Mouse (Mus musculus): ENCODE measurements around the gene Uimc1. TPM values are rescaled to one million over a fixed set of nuclear protein-coding genes. Genes with fewer than 3 reads are reported as not detected.

Uimc1 gene
- 0.61 and 1.5 TPM in 2 replicates for polyA plus RNA-seq (2012; rRNA removed)

GRCm38 (mm10) chr13:55099726-55100478 is at the start of gene Uimc1:
TSS of gene Uimc1 (minus strand) at chr13:55100300.
- Histone ChIP-seq H3K4me1 (ENCODE audit: control insufficient read depth, insufficient read depth, insufficient read length, low read length) (no peaks in the 10 kb centered on the region), H3K36me3 (ENCODE audit: control insufficient read depth, insufficient read depth, low read length) (no peaks in the 10 kb centered on the region), H3K27ac (ENCODE audit: insufficient read depth, low read depth, low read length) (peak within 1 kb of the TSS; percentile 47), H3K4me3 (ENCODE audit: low read depth, low read length) (peak within 1 kb of the TSS; percentile 86), H3K27me3 (ENCODE audit: control insufficient read depth, insufficient read depth, low read length) (no peaks in the 10 kb centered on the region)
- under 1% methylated on average over 81 of the region's 81 CpGs for WGBS
- TF ChIP-seq CTCF (IDR thresholded peaks at IDR 0.05; ENCODE audit: extremely low read depth, insufficient read length, insufficient replicate concordance, low read depth, low read length) (0 out of 2 replicates have a peak, but pooled peaks have one; percentile 7), POLR2A (IDR thresholded peaks at IDR 0.05; ENCODE audit: low read depth, low read length) (peak; percentile 71; the same call in 1 of the 2 replicates)

- no peak for TF ChIP-seq CTCF (IDR thresholded peaks at IDR 0.05; ENCODE audit: extremely low read depth, insufficient read length, insufficient replicate concordance, low read depth, low read length)
- H3K27me3 ChIP-seq (ENCODE audit: control insufficient read depth, insufficient read depth, low read length), result no peaks in the 10 kb centered on the region
- H3K36me3 ChIP-seq (ENCODE audit: control insufficient read depth, insufficient read depth, low read length), result no peaks in the 10 kb centered on the region
- H3K27ac ChIP-seq (ENCODE audit: insufficient read depth, low read depth, low read length), result no peak overlapping the region
- no peaks in the 10 kb centered on the region for H3K4me1 ChIP-seq (ENCODE audit: control insufficient read depth, insufficient read depth, insufficient read length, low read length)
- no peak overlapping the region for H3K4me3 ChIP-seq (ENCODE audit: low read depth, low read length)
- WGBS, result 92% methylated on average over 2 of the region's 2 CpGs
Measured at GRCm38 (mm10) chr13:55140271-55140670, 40.2 kb upstream of the Uimc1 start.

GRCm38 (mm10) chr13:55135382-55135781 is 35.3 kb upstream of the Uimc1 start:
- H3K4me1 ChIP-seq (ENCODE audit: control insufficient read depth, insufficient read depth, insufficient read length, low read length), result no peaks in the 10 kb centered on the region
- 4% methylated on average over 5 of the region's 5 CpGs for WGBS
- no peak overlapping the region for H3K27ac ChIP-seq (ENCODE audit: insufficient read depth, low read depth, low read length)
- TF ChIP-seq CTCF (IDR thresholded peaks at IDR 0.05; ENCODE audit: extremely low read depth, insufficient read length, insufficient replicate concordance, low read depth, low read length), result peak; percentile 63; the same call in 1 of the 2 replicates
- no peak for TF ChIP-seq POLR2A (IDR thresholded peaks at IDR 0.05; ENCODE audit: low read depth, low read length)
- peaks cover 11% of the 10 kb centered on the region for H3K36me3 ChIP-seq (ENCODE audit: control insufficient read depth, insufficient read depth, low read length)
- no peak overlapping the region for H3K4me3 ChIP-seq (ENCODE audit: low read depth, low read length)
- H3K27me3 ChIP-seq (ENCODE audit: control insufficient read depth, insufficient read depth, low read length), result no peaks in the 10 kb centered on the region

- Histone ChIP-seq H3K36me3 (ENCODE audit: control insufficient read depth, insufficient read depth, low read length) (peaks cover 12% of the 10 kb centered on the region), H3K27ac (ENCODE audit: insufficient read depth, low read depth, low read length) (no peak within 1 kb of the TSS), H3K4me1 (ENCODE audit: control insufficient read depth, insufficient read depth, insufficient read length, low read length) (no peaks in the 10 kb centered on the region), H3K27me3 (ENCODE audit: control insufficient read depth, insufficient read depth, low read length) (no peaks in the 10 kb centered on the region), H3K4me3 (ENCODE audit: low read depth, low read length) (no peak within 1 kb of the TSS)
- WGBS, result 91% methylated on average over 2 of the region's 2 CpGs
- TF ChIP-seq CTCF (IDR thresholded peaks at IDR 0.05; ENCODE audit: extremely low read depth, insufficient read length, insufficient replicate concordance, low read depth, low read length), result no peak
- no peak for TF ChIP-seq POLR2A (IDR thresholded peaks at IDR 0.05; ENCODE audit: low read depth, low read length)
Measured at GRCm38 (mm10) chr13:55133448-55133847, 33.3 kb upstream of the Uimc1 start, which contains the start of gene Gm17617. TSS of gene Gm17617 (minus strand) at chr13:55133548.

GRCm38 (mm10) chr13:55124903-55125302 is 24.8 kb upstream of the Uimc1 start:
- WGBS, result 87% methylated on average over 6 of the region's 6 CpGs
- H3K4me3 ChIP-seq (ENCODE audit: low read depth, low read length), result no peak overlapping the region
- H3K36me3 ChIP-seq (ENCODE audit: control insufficient read depth, insufficient read depth, low read length), result peaks cover 8% of the 10 kb centered on the region; the same call in 1 of the 2 replicates
- no peak overlapping the region for H3K27ac ChIP-seq (ENCODE audit: insufficient read depth, low read depth, low read length)
- TF ChIP-seq POLR2A (IDR thresholded peaks at IDR 0.05; ENCODE audit: low read depth, low read length) (no peak), CTCF (IDR thresholded peaks at IDR 0.05; ENCODE audit: extremely low read depth, insufficient read length, insufficient replicate concordance, low read depth, low read length) (no peak)
- H3K4me1 ChIP-seq (ENCODE audit: control insufficient read depth, insufficient read depth, insufficient read length, low read length), result no peaks in the 10 kb centered on the region
- no peaks in the 10 kb centered on the region for H3K27me3 ChIP-seq (ENCODE audit: control insufficient read depth, insufficient read depth, low read length)

GRCm38 (mm10) chr13:55114375-55114774 is 14.3 kb upstream of the Uimc1 start:
- H3K4me3 ChIP-seq (ENCODE audit: low read depth, low read length), result no peak overlapping the region
- 80% methylated on average over 6 of the region's 6 CpGs for WGBS
- TF ChIP-seq POLR2A (IDR thresholded peaks at IDR 0.05; ENCODE audit: low read depth, low read length) (no peak), CTCF (IDR thresholded peaks at IDR 0.05; ENCODE audit: extremely low read depth, insufficient read length, insufficient replicate concordance, low read depth, low read length) (no peak)
- peaks cover 12% of the 10 kb centered on the region; the same call in 1 of the 2 replicates for H3K36me3 ChIP-seq (ENCODE audit: control insufficient read depth, insufficient read depth, low read length)
- H3K27ac ChIP-seq (ENCODE audit: insufficient read depth, low read depth, low read length), result no peak overlapping the region
- no peaks in the 10 kb centered on the region for H3K27me3 ChIP-seq (ENCODE audit: control insufficient read depth, insufficient read depth, low read length)
- H3K4me1 ChIP-seq (ENCODE audit: control insufficient read depth, insufficient read depth, insufficient read length, low read length), result no peaks in the 10 kb centered on the region

GRCm38 (mm10) chr13:55107694-55108093 is 7.6 kb upstream of the Uimc1 start:
- H3K4me1 ChIP-seq (ENCODE audit: control insufficient read depth, insufficient read depth, insufficient read length, low read length), result peaks cover 4% of the 10 kb centered on the region; the same call in 1 of the 2 replicates
- no peaks in the 10 kb centered on the region for H3K27me3 ChIP-seq (ENCODE audit: control insufficient read depth, insufficient read depth, low read length)
- H3K27ac ChIP-seq (ENCODE audit: insufficient read depth, low read depth, low read length), result peak overlapping the region; percentile 45
- no peaks in the 10 kb centered on the region for H3K36me3 ChIP-seq (ENCODE audit: control insufficient read depth, insufficient read depth, low read length)
- 77% methylated on average over 8 of the region's 8 CpGs for WGBS
- TF ChIP-seq CTCF (IDR thresholded peaks at IDR 0.05; ENCODE audit: extremely low read depth, insufficient read length, insufficient replicate concordance, low read depth, low read length), result no peak
- no peak for TF ChIP-seq POLR2A (IDR thresholded peaks at IDR 0.05; ENCODE audit: low read depth, low read length)
- no peak overlapping the region for H3K4me3 ChIP-seq (ENCODE audit: low read depth, low read length)
